Mouse (Mus musculus) gastrocnemius, postnatal 25 days (tissue): ENCODE data around the gene Smoc1. TPM values are rescaled to one million over a fixed set of nuclear protein-coding genes. Genes with fewer than 3 reads are reported as not detected.

Experiments used
- DNase-seq: peaks from one replicate; pipeline ENCODE4 v3.0.0; 2022
- total RNA-seq, 2 experiments: library from RNA; stranded (reverse); gene quantifications; 1 replicate in 1 of 2; 2 replicates in 1 of 2; pipeline ENCODE4 v1.2.3; 2021

Smoc1 gene
- total RNA-seq, 2 experiments from 2014 or later, result 0.38 to 5.1 TPM

DNA sequence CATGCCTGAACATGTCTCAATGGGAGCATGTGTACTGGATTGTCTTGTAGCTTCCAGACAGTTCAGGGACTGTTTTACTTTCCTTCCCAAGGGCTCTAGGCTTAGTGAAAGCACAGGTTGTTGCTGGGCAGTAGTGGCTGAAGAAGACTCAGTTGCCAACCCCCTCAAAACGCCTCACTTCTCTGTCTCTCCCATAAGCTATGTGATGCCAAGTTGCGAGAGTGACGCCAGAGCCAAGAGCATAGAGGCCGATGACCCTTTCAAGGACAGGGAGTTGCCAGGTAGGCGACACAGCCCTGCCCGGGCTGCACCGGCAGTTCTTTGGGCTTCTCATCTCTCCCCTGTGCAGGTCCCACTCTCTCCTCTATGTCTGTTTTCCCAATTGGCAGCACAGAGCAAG, 141.4 kb downstream of the Smoc1 start:
- no peak for DNase-seq

DNA sequence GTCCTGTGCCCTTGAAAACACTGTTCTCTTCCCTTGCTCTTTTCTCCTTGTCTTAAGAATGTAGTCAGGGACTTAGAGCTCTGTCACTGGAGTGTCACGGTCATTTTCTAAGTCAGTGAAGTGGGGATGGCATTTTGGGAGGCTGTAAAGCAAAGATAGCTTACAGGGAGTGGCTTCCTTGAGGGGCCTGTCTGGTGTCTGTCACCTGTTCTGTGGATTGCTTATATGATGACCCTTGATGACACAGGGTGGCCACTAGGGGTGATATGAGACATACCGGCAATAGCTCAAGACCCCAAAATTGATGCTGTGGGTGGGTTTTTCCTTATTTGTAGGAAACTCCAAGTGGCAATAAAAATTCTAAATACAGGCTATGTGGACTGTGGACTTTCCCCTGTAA, 141.9 kb downstream of the Smoc1 start:
- DNase-seq, result no peak

DNA sequence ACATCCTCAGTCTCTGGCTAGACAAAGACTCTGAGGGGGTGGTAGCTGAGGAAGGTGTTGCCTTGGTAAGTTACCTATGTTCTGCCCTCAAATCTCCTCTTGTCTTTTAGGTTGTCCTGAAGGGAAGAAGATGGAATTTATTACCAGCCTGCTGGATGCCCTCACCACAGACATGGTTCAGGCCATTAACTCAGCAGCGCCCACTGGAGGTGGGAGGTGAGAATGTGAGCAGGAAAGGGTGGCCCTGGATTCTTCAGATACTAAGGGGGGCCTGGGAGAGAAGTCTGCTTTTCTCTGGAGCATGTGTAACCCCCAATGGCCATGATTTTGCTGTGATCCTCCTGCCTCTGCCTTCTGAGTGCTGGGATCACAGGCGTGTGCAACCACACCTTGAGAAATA, 143.5 kb downstream of the Smoc1 start:
- no peak for DNase-seq

DNA sequence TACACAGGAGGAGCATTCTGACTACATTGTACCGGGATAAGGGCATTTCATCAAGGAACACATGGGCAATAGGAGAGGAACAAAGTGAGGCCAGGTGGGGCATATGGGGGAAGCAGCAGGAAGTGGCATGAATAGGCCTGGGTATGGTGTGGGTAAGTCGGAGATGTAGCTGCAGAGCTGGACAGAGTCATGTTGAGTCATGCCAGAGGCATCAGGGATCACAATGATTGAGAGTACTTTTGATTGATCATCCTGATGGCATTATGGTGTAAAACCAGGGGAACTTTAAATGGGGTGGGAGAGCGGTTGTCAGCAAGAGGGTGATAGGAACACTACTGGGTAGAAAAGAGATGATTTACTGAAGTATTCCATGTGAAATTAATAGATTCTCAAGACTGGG, 146.4 kb downstream of the Smoc1 start:
- no peak for DNase-seq

DNA sequence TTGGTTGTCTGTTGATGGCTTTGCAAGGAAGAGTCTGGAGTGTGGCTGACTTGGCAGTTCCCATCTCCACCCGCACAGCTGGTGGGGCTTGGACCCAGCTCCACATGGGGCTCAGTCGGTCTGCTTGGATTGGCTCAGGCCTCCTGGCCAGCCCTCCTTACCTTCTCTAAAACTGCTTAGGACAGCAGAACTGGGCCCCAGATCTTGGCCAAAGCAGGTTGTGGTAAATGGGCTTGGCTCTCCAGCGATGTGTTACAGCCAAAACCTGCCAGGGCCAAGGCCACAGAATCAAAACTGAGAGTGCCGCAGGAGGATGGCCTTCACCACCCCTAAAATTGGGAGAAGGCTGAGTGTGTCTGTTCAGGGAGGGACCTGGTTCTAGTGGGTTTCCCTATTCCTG, 147.3 kb downstream of the Smoc1 start:
- no peak for DNase-seq

DNA sequence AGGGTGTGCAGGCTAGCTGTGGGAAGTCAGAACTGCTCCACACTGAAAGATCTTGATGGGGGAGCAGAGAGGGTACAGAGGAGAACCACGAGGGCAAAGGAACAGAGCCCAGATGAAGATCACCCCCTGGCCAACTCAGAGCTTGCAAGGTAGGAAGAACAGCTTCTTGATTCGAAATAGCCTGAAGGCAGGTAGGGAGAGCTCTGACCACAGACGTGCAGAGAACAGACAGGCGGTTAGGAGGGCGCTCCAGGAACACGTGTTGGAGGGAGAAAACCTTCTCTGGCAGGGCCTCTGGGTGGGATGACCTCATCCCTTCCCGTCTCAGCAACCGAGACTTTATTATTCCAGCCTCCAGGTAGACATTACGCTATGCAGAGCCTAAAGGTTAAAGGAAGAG, 148.6 kb downstream of the Smoc1 start:
- DNase-seq, result no peak

DNA sequence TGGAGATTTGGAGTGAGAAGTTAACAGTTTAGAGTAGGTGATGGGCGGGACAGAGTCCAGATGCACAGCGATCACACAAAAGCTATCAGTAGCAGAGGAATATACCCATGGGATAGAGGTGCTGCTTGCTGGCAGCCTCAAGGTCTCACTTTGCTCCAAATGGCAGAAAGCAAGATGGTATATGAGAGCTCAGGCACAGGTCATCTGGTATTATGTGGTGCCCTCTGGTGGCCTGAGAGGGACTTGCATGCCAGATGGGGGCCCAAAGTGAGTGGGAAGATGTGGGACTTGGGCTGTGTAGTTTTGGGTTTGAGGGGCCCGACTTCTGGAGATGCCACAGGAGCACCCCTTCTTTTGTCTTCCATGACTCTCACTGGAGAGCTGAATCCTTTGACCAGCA, 155.5 kb downstream of the Smoc1 start:
- DNase-seq, result peak; percentile 10

DNA sequence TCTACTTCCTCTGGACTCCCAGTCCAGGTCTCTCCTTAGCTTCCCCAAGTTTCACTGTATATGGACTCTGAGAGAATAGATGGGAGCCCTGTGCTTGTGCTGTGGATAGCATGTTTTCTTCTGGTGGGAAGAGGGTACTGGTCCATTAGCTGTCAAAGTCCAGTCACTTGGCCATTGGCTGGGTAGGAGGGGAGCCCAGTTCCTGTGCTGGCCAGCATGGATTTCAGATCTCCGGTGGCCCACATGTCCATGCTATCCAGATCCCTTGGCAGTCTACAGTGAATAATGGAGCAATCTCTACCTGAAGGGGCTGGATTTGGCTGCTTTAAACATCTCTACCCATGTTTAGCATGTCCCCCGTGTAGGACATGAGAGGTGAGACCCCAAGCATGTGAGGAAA, 158.4 kb downstream of the Smoc1 start:
- no peak for DNase-seq

DNA sequence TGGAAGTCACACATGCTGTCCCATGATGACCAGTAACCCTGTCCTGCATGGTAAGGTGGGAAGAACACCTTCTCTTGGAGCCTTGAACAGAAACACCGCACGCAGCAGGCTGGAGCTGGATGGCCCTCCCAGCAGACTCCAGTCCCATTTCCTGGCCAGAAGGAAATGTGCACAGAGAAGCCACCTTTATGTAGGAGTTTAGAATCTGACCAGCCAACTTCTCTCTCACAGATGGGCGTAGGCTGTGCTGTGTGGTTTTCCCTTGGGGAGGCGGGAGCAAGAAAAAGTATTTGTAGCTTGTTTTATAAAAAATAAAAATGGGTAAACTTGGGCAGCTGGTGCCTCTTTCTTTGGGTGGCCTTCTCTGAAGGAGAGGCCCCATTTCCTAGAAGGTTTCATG, 159.5 kb downstream of the Smoc1 start:
- no peak for DNase-seq

DNA sequence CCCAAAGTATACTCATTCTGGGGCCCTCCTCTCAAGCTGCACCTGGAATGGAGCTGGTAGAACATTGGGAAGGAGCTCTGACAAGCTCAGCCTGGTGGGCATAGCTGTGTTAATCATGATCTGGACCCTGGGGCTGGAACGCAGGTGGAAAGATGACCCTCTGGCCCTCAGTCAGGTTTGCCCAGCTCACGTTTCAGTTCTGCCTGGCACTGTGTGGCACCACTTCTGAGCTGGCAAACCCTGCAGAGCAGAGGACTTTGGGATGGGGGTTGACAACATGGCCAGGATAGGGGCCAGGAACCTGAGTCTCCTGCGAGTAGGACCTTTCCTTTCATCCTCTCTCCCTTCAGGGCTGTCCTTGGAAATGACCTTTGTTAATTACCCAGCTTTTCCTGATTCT, 160.1 kb downstream of the Smoc1 start:
- DNase-seq, result no peak

DNA sequence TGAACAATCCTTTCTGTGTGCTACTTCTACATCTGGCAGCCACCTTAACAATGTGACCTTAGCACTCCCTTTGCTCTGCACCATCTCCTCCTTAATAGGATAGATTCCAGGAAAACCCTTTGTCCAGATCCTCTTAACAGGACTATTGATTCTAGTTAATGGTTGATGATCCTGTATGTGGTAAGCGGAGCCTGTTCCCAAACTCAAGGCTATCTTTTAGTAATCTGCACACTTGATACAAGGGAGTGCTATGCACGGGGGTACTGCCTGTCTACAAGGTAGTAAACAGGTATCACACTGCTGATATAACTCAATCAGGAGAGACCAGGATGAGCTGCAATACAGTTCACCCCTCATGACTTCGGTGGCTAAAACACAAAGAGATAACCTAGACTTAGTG, 161.8 kb downstream of the Smoc1 start:
- DNase-seq, result no peak

DNA sequence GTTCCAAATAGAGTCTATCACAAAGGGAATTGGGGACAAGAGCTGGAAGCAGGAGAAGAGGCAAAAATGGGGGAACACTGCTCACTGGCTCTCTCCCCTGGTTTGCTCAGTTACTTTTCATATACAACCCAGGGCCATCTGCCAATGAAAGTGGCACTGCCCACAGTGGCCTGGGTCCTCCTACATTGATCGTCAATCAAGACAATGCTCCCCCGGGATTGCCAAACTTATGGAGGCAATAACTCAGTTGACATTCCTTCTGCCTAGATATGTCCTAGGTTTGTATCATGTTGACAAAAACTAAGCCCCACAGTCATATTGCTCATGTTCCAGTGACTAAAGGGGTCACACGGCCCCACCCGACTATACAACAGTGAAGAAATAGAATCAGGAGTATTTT, 162.4 kb downstream of the Smoc1 start:
- DNase-seq, result no peak

DNA sequence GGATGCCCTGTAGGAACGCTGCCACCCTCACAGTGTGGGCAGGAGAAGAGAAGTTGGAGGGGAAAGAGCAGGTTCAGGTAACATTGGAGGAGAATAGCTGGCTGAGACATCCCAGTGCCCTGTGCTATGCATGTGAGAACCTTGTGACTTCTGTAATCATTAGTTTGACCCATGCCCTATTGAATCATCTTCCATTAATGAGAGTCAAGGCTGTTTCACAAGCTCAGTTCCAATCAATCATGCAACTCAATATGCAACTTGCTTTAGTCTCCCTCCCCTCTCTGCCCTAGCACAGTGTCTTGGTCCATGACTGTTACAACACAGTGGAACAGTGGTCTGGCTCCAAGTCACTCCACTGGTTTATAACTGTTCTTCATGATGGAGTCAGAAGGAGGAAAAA, 163.0 kb downstream of the Smoc1 start:
- no peak for DNase-seq

DNA sequence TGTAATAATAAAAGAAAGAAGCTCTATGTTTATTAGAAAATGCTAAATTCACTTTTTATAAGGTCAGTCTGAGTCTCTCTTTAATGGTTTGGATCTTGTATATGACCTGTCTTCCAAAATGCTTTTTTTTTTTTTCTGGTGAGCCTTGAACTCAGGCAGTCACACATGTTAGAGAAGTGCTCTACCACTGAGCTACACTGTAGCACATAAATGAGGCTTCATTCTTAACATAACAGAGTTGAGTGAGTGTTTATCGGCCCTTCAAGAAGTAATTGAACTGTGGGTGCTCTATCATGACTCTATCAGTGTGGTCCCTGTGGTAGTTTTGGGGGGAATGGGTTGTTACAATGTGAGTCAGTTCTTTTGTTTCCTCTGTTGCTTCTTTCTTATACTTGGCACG, 167.4 kb downstream of the Smoc1 start:
- no peak for DNase-seq

DNA sequence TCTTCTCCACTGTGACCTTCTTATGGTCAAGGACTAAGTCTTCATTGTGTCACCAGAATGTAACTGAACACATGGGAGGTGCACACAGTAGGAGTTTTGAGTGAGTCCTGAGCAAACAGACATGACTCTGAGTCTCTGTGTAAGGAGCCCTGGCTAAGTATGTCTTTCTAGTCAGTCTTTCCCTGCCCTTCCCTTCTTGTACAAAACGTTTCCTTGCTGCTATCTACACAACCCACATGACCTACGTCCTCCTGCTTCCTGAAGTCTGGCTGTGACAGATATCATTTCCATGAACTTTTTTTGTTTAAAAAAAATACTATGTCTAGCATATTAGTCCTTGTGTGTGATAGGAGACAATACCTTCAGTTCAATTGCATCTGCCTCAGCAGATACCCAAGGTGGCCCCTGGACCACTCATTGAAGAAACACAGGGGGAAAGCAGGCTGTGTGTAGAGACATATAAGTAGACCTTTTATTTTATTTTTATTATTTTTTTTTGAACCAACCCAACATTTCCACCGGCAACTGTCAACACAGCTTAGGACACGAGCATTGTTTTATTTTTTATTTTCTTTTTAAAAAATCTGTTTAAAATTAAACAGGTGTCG, 171.0 kb downstream of the Smoc1 start:
- DNase-seq, result no peak

DNA sequence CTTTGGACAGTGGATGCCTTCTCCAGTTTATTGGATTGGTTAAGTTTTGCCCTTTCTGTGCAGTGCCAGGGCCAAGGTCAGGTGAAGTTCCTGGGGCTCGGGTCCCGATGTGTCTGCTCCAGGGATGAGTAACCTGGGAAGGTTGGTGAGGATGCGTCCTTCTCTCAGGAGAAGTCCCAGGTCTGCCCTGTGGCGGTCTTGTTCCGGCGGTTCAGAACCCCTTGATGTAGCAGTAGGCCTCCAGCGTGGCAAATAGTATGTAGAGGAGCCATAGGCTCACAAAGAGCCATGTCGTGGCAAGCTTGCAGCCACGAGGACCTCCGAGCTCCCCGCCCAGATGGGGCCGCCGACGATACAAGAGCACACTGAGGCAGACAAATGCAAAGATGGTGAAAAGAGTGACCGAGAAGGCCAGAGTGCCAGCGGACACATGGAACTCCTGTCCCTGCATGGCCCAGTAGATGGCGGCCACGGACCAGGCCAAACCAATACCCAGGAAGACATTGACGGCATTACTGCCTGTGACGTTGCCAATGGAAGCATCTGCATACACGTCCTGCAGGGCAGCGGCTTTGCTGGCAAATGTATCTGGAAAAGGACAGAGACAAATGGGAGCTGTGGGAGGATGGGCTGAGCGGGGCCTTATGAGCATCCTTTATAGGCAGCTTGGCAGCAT, 172.8 kb downstream of the Smoc1 start:
- DNase-seq, result peak; percentile 34

DNA sequence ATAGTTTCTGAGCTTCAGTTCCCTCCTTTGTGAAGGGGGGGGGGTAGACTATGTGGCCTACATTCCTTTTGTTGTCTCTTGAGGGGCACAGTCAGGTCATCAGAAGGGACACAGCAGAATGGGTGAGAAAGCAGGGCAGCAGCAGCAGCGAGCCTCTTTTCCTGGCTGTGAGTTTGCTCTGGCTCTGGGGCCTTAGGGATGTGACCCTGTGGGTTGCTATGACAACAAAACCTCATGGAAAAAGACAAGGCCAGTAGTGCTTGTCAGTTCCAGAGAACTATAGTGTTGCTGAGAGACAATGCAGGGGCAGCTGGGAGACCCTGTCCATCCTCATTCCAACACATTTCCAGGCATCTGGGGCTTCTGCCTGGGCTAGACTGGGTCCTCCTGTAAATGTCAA, 176.6 kb downstream of the Smoc1 start:
- no peak for DNase-seq

DNA sequence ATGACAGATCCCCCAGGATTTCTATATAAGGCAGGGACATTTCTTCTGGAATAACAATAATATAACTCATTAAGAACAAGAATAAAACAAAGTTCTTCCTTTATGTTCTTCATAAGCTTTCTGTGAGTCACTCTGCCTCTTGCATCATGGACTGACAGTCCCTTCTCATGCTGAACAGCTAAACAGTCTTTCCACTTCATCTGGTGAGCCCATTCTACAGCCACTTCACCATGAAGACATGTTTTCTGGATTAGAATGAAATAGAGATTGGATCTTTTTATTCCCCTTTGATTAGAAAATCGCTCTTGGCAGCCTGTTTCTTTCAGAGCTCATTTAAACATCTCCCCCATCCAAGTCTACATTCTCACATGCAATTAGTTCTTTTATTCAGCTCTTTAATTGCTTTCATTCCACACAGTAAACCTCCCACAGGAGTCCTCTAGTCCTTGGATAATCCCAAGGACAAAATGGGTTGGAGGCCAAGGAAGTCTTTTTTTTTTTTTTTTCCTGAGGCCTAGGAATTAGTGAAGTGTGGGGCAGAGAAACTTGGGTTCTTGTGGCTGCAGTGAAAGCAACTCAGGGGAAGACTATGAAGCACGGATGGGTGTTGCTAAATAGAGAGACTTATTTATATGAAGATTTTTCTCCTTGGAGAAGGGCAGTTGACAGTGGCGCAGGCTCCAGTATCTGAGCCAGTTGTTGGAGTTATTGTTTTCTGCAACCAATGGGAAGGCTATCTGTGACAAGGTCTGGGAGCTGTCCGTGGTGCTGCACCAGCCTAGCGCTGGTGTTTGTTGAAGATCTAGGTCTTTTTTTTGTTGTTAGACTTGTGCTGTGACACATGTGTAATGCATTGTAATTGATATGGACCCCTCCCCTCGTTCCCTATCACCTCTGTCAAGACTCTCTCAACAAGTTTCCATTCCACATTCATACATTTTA, 179.3 kb downstream of the Smoc1 start:
- no peak for DNase-seq

DNA sequence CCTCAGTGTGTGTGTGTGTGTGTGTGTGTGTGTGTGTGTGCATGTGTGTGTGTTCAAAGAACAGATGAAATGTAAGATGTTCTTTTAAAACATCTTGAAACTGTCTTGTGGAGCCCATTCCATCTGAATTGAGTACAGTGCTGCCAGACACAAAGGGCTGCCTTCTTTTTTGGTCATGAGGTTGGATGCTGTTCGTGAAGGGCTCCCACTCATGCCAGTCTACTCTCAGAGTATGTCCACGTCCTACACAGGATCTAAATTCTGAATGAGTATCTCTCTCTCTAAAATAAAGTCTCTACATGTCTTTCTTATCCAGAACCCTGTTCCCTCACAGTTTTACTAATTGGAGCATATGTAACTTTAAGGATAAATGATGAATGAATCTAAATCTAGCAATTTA, 182.0 kb downstream of the Smoc1 start:
- no peak for DNase-seq

DNA sequence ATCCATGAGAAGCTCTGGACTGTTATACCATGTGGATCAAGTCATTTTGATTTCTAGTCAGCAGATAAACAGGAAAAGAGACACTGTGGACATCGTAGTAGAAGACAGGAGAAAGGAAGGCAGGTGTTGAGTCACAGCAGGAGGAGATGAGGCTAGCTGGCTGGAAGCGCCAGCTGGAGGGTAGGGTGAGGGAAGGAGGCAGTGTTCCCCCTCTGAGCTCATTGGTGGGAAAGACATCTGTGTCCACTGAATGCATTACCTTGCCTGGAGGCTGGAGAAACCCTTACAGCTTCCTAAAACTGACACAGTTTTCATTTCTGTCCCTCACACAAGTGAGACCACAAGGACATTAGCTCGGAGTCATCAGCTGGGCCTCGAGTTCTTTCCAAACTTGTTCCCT, 192.7 kb downstream of the Smoc1 start:
- no peak for DNase-seq

DNA sequence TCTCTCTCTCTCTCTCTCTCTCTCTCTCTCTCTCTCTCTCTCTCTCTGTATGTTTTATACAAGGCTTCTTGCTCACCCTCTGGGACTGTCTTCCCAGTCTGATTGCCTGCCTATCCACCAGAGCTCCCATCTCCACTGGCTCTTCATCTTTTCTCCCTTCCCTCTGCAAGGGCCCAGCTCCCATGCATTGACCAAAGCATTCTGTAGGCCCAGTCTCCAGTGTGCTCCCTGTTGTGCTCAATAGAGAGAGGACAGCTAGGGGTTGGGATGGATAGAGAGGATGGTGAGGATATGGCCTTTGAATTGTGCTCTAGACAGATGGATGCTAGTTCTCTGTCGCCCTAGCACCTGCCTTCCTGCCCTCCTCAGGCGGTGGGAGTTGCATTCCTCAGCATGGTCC, 196.7 kb downstream of the Smoc1 start:
- DNase-seq, result no peak

DNA sequence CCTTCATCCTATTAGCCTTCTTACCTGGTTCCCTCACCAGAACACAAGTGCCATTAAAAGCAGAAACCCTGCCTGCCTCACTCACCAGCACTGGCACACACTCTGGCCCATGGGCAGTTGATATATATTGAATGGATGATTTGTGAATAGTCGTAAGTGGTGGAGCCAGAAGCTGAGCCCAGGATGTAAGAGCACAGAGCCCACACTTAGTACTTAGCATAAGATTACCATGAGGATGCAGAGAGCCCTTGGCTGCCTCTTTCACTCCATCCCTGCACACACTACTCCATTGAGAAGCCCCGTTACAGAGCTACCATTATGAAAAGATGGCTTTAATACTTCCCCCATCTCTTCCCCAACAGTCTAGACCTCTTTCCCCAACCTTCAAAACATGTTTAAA, 198.2 kb downstream of the Smoc1 start:
- no peak for DNase-seq

DNA sequence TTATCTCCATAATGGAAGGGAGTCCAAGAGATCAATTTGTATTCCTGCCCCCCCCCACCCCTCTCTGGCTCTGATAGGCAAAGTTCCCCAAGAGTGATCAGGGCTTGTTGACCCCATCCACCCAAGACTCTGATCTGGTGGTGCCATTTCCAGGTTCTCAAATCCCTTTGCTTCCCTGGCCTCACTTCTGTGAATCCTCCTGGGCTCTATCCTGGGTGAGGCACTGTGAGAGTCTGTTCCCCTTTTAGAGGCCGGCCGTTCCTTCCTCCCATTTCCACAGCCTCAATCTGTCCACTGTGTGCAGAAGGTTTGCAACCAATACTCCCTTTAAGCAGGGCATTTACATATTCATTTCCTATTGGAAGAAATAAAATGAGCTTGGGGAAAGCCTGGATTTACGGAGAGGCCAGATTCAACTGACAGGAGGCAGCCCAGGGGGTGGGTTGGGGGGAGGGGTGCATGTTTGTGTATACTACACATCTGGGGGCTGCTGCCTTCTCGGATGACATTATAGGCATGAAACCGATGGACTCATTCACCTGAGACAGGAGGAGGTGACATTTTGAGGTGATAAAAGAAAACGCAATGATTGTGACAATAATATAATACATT, 199.5 kb downstream of the Smoc1 start:
- DNase-seq, result no peak
